Mouse (Mus musculus): ENCODE data around the gene Wfdc2. TPM values are rescaled to one million over a fixed set of nuclear protein-coding genes. Genes with fewer than 3 reads are reported as not detected.

The Wfdc2 gene
- polyA plus RNA-seq, 1 experiment from 2014 or later: 73.4 TPM

DNA sequence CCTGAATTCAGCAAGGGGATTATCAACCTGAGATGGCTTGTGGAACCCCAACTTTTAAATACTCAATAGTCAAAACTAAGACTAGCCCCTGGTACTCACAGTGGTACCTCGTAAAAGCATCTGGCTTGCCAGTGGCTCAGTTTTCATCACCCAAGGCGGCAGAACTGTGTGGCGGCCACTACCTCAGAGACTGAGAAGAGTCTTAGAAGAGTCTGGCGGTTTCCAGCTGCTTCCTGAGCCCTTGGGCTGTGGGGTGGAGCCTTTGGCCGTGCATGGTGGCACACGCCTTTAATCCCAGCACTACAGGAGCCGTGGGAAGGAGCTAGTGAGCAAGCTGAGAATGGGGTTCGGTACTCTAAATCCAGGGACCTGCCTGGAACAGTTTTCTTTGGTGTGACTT, 39.9 kb upstream of the Wfdc2 start:
- H3K27ac ChIP-seq (replicated peaks): peak overlapping the region; percentile 71
- ATAC-seq (ENCODE audit: insufficient number of reproducible peaks, low FRiP score, low TSS enrichment, low read depth): peak; percentile 75
- H3K4me2 ChIP-seq (replicated peaks): peak overlapping the region; percentile 35
- WGBS: 7% methylated on average over 8 of the region's 8 CpGs
- no peak overlapping the region for H3K9ac ChIP-seq
- no peaks in the 10 kb centered on the region for H3K27me3 ChIP-seq
- H3K4me3 ChIP-seq (replicated peaks): peak overlapping the region; percentile 11; the same call in 1 of the 2 replicates
- H3K4me1 ChIP-seq: peaks cover 19% of the 10 kb centered on the region
- H3K36me3 ChIP-seq: no peaks in the 10 kb centered on the region
- H3K9me3 ChIP-seq (replicated peaks): 0 out of 2 replicates have a peak, but pooled peaks cover 4% of the 10 kb centered on the region

DNA sequence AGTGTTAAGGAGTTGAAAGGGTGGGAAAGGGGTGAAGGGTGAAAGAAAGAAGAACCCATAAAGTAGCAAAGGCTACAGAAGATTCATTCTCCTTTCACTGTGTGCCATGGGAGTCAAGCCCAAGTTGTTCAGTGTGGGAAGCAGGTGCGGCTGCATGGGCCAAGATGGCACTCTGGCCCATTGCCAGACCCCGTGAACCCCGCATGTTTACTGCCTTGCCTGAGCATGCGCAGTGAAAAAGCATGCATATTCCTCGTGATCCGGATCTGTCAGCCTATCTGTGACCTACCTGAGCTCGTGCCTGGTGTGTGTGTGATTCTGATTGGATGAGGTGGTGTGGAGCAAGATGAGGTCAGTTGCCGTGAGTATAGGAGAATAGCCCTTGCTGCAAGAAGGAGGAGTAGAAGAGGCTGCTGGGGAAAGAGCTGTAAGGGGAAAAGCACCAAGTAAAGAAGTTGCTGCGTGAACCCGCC, 38.9 kb upstream of the Wfdc2 start:
- Histone ChIP-seq H3K27ac (replicated peaks) (0 out of 2 replicates have a peak overlapping the region, but pooled peaks have one; percentile 71), H3K27me3 (no peaks in the 10 kb centered on the region), H3K4me3 (replicated peaks) (no peak overlapping the region; the same call in 1 of the 2 replicates), H3K36me3 (no peaks in the 10 kb centered on the region), H3K4me2 (replicated peaks) (no peak overlapping the region), H3K9me3 (replicated peaks) (0 out of 2 replicates have a peak, but pooled peaks cover 4% of the 10 kb centered on the region), H3K4me1 (peaks cover 19% of the 10 kb centered on the region), H3K9ac (no peak overlapping the region)
- 78% methylated on average over 10 of the region's 10 CpGs for WGBS
- ATAC-seq (ENCODE audit: insufficient number of reproducible peaks, low FRiP score, low TSS enrichment, low read depth): no peak

DNA sequence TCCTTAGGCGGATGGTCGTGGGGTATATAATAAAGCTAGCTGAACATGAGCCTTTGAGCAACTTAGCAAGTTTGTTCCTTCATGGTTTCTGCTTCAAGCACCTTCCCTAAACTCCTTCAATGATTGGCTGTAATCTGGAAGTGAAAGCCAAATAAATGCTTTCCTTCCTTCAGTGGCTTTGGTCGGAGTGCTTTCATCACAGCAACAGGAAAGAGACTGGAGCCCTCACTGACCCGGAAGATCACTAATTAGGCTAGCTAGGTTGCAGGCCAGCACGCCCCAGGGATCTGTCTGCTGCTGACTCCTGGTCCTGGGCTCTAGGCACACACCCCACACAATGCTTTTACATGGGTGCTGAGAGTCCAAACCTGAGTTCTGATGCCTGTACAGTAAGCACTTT, 33.7 kb upstream of the Wfdc2 start:
- no peak for ATAC-seq (ENCODE audit: insufficient number of reproducible peaks, low FRiP score, low TSS enrichment, low read depth)
- Histone ChIP-seq H3K4me2 (replicated peaks) (no peak overlapping the region), H3K9ac (no peak overlapping the region), H3K27me3 (no peaks in the 10 kb centered on the region), H3K4me1 (no peaks in the 10 kb centered on the region; the same call in 1 of the 2 replicates), H3K36me3 (no peaks in the 10 kb centered on the region), H3K4me3 (replicated peaks) (no peak overlapping the region), H3K27ac (replicated peaks) (no peak overlapping the region), H3K9me3 (replicated peaks) (no peaks in the 10 kb centered on the region)
- 54% methylated on average over 5 of the region's 5 CpGs for WGBS

DNA sequence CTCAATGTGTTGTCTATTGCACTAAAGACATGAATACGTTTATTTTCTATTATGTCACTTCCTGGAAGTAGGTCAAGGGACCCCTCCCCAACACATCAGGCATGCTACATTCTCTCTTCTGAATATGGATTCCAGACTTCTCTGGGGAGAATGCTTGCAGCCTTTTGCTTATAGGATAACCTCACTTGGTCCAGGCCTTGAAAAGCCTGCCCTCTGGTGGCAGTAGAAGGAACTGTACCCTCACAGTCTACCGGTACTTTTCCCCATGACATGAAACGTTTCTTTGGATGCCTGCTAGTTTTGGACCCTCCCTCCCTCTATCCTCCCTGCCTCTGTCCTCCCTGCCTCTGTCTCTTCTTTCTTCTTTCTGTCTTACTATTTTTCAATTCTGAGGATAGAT, 31.0 kb upstream of the Wfdc2 start:
- no peak overlapping the region for H3K27ac ChIP-seq (replicated peaks)
- no peak for ATAC-seq (ENCODE audit: insufficient number of reproducible peaks, low FRiP score, low TSS enrichment, low read depth)

DNA sequence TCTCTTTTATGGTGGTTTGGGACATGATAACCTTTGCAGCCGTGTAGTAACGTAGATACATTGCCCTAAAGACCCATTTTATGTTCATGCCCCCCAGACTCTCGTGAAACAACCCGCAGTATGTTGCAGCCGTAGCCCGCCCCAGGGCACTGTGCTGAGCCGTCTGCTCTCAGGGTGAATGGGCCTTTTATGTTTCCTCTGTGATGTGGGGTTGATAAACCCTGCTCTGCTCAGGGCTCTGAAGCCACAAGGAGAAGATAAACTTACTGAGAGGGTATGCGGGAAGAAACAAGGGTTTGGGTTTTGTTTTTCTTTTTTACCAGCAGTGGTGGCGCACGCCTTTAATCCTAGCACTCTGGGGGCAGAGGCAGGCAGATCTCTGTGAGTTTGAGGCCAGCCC, 27.9 kb upstream of the Wfdc2 start:
- Histone ChIP-seq H3K27me3 (no peaks in the 10 kb centered on the region), H3K9me3 (replicated peaks) (no peaks in the 10 kb centered on the region), H3K4me2 (replicated peaks) (no peak overlapping the region), H3K4me1 (no peaks in the 10 kb centered on the region; the same call in 1 of the 2 replicates), H3K36me3 (no peaks in the 10 kb centered on the region), H3K4me3 (replicated peaks) (no peak overlapping the region), H3K27ac (replicated peaks) (no peak overlapping the region), H3K9ac (no peak overlapping the region)
- 56% methylated on average over 10 of the region's 10 CpGs for WGBS
- ATAC-seq (ENCODE audit: insufficient number of reproducible peaks, low FRiP score, low TSS enrichment, low read depth): no peak

More for the DNA sequence above, 31.0 kb upstream of the Wfdc2 start:
- no peak overlapping the region for H3K9ac ChIP-seq
- H3K4me3 ChIP-seq (replicated peaks): no peak overlapping the region
- no peaks in the 10 kb centered on the region for H3K36me3 ChIP-seq
- H3K4me2 ChIP-seq (replicated peaks): no peak overlapping the region
- H3K27me3 ChIP-seq: no peaks in the 10 kb centered on the region
- no peaks in the 10 kb centered on the region; the same call in 1 of the 2 replicates for H3K4me1 ChIP-seq
- 3% methylated on average over 3 of the region's 3 CpGs for WGBS
- H3K9me3 ChIP-seq (replicated peaks): no peaks in the 10 kb centered on the region

DNA sequence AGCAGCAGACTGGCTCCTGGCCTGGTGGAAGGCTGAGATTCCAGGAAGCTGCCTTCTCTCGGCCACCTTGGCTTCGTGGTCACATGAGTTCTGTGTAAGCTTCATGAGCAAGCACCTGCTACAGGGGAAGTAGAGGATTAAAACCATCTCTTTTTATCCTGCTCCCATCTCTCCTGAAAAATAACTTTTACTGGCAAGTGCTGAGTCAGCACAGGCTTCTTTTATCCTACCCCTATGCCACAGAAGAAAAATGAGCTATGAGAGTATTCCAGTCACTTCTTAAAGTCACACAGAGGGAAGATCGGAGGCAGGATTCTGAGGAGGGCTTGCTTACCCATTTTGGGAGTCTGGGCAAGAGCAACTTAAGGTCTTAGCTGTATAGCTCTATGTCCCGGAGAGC, 25.2 kb upstream of the Wfdc2 start:
- Histone ChIP-seq H3K9me3 (replicated peaks) (no peaks in the 10 kb centered on the region), H3K4me2 (replicated peaks) (no peak overlapping the region)
- ATAC-seq (ENCODE audit: insufficient number of reproducible peaks, low FRiP score, low TSS enrichment, low read depth): no peak

DNA sequence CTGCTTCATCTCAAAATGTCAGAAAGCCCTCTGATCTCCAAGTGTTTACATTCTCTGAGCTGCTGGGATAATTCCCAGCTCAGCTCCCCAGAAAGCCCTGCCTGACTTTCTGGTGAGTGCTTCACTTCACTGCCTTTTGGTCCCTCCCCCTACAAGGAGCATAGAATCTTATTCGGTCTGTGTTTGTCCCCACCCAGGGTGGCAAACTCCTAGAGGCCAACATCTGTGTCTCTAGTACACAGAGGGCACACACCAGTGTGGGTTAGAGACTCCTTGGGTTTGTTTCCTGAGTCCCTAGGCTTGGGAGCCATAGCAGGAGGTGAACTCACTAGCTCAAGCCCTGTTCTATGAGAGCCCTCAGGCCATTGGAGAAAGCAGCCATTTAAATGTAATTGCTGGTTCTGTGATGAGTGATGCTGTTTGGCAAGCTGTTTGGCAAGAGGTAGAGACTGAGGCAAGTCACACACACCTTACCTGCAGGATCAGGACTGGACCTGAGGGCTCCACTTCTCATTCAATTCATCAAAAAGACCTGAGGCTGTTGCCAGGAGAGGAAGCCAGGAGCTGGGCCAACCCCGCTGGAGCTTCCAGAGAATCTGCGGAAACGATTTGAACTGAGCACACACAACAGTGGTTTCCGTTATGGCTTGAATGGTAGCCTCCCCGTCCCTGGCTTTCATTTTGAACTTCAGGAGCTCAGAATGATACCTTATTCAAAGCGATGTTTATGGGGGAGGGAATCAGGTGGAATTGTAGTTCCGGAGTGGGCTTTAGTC, 21.4 kb upstream of the Wfdc2 start:
- no peak overlapping the region for H3K9ac ChIP-seq
- peak overlapping the region; percentile 21; the same call in 1 of the 2 replicates for H3K4me2 ChIP-seq (replicated peaks)
- peaks cover 4% of the 10 kb centered on the region; the same call in 1 of the 2 replicates for H3K27me3 ChIP-seq
- ATAC-seq (ENCODE audit: insufficient number of reproducible peaks, low FRiP score, low TSS enrichment, low read depth): no peak; the same call in none of the 2 replicates
- WGBS: 22% methylated on average over 8 of the region's 8 CpGs
- no peak overlapping the region for H3K4me3 ChIP-seq (replicated peaks)
- no peak overlapping the region; the same call in 1 of the 2 replicates for H3K27ac ChIP-seq (replicated peaks)
- peaks cover 14% of the 10 kb centered on the region for H3K4me1 ChIP-seq
- no peaks in the 10 kb centered on the region for H3K9me3 ChIP-seq (replicated peaks)
- no peaks in the 10 kb centered on the region for H3K36me3 ChIP-seq

More for the DNA sequence above, 25.2 kb upstream of the Wfdc2 start:
- 68% methylated on average over 4 of the region's 4 CpGs for WGBS
- Histone ChIP-seq H3K27me3 (peaks cover 4% of the 10 kb centered on the region; the same call in 1 of the 2 replicates), H3K36me3 (no peaks in the 10 kb centered on the region), H3K4me1 (peaks cover 10% of the 10 kb centered on the region), H3K4me3 (replicated peaks) (no peak overlapping the region), H3K9ac (no peak overlapping the region), H3K27ac (replicated peaks) (no peak overlapping the region)

DNA sequence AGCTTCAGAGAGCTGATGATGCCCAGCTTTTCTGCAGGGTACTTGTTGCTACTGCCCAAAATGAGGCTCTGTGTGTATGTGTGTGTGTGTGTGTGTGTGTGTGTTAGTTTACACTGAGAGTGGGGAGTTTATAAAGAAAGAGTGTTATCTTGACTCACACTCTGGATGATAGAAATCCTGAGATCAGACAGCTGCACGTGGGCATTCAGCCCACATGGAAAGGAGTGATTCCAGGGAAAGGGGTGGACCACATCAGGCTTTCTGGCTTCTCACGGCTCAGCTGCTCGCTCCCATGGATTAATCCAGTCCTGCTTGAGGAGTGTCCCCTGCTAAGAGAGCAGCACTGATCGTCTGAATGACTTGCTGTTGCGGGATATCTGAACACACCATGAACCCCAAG, 20.1 kb upstream of the Wfdc2 start:
- H3K27me3 ChIP-seq: peaks cover 4% of the 10 kb centered on the region; the same call in 1 of the 2 replicates
- H3K27ac ChIP-seq (replicated peaks): no peak overlapping the region
- ATAC-seq (ENCODE audit: insufficient number of reproducible peaks, low FRiP score, low TSS enrichment, low read depth): no peak
- peaks cover 14% of the 10 kb centered on the region for H3K4me1 ChIP-seq
- H3K4me2 ChIP-seq (replicated peaks): no peak overlapping the region
- 69% methylated on average over 5 of the region's 5 CpGs for WGBS
- H3K9me3 ChIP-seq (replicated peaks): no peaks in the 10 kb centered on the region
- no peak overlapping the region for H3K4me3 ChIP-seq (replicated peaks)
- H3K9ac ChIP-seq: no peak overlapping the region
- H3K36me3 ChIP-seq: no peaks in the 10 kb centered on the region

DNA sequence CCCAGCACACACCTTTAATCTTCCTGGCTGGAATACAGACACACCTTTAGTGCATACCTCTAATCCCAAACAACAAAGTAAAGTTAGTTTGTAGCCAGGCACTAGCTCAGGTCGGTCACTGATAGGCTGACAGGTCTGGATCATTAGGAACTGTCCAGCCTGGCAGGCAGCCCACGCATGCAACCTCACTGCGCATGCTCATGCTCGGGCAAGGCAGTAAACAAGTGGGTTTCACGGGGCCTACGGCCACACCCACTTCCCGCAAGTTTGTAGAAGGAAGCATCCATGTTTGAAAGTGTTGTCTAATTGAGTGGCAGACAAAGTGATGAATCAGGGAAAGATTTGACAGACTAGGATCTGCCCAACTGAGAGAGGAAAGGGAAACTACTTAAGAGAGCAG, 19.6 kb upstream of the Wfdc2 start:
- peaks cover 14% of the 10 kb centered on the region for H3K4me1 ChIP-seq
- no peaks in the 10 kb centered on the region for H3K9me3 ChIP-seq (replicated peaks)
- H3K27me3 ChIP-seq: peaks cover 4% of the 10 kb centered on the region; the same call in 1 of the 2 replicates
- H3K27ac ChIP-seq (replicated peaks): no peak overlapping the region
- H3K4me2 ChIP-seq (replicated peaks): no peak overlapping the region
- WGBS: 83% methylated on average over 7 of the region's 7 CpGs
- no peaks in the 10 kb centered on the region for H3K36me3 ChIP-seq
- no peak for ATAC-seq (ENCODE audit: insufficient number of reproducible peaks, low FRiP score, low TSS enrichment, low read depth)
- no peak overlapping the region for H3K4me3 ChIP-seq (replicated peaks)
- no peak overlapping the region for H3K9ac ChIP-seq

DNA sequence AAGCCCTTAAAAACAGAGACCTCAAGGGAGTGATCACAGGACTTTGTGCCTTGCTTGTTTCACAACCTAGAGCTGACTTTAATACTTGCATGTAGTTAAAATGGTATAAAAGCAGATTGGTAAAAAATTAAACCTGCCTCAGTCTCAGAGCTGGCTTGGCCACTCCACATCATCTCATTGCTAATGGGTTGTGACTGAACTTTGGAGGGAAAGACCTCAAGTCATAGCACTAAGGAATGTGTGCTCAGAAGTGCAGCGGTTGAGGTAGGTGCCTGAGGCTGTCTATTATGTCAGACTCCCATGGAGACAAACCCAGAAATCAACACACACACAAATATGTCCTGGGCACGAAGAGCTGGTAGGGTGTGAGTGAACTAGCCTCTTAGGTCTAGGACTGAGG, 18.5 kb upstream of the Wfdc2 start:
- no peaks in the 10 kb centered on the region for H3K9me3 ChIP-seq (replicated peaks)
- no peak overlapping the region for H3K27ac ChIP-seq (replicated peaks)
- H3K4me3 ChIP-seq (replicated peaks): no peak overlapping the region
- H3K4me1 ChIP-seq: peaks cover 14% of the 10 kb centered on the region
- no peak overlapping the region for H3K4me2 ChIP-seq (replicated peaks)
- no peak for ATAC-seq (ENCODE audit: insufficient number of reproducible peaks, low FRiP score, low TSS enrichment, low read depth)
- WGBS: 44% methylated on average over 2 of the region's 2 CpGs
- H3K9ac ChIP-seq: no peak overlapping the region
- peaks cover 4% of the 10 kb centered on the region; the same call in 1 of the 2 replicates for H3K27me3 ChIP-seq
- no peaks in the 10 kb centered on the region for H3K36me3 ChIP-seq

DNA sequence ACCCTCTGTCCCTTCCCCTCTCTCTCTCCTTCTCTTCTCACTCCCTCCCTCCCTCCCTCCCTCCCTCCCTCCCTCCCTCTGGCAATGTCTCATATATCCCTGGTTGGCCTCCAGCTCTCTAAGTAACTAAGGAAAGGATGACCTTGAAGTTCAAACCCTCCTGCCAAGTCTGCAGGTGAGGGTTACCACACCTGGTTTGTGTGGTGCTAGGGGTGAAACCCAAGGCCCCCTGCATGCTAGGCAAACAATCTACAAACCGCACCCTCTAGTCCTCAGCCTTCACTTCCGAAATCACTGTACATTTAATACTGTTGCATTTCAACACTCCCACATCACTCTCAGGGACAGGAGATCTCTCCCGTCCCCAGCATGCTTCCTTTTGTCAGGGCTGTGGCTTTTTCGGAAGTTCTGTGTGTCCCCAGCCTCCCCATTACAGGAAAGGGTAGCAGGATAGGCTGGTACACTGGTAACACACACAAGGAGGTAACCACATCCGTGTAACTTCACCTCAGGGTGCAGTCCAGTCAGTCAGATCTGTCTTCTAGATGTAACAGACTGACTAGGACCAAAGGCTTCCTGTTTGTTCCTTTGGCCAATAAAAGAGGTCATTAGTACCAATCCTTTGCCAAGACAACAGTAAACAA, 17.6 kb upstream of the Wfdc2 start:
- peaks cover 2% of the 10 kb centered on the region; the same call in 1 of the 2 replicates for H3K27me3 ChIP-seq
- no peak overlapping the region for H3K4me3 ChIP-seq (replicated peaks)
- H3K36me3 ChIP-seq: no peaks in the 10 kb centered on the region
- ATAC-seq (ENCODE audit: insufficient number of reproducible peaks, low FRiP score, low TSS enrichment, low read depth): no peak
- no peak overlapping the region for H3K4me2 ChIP-seq (replicated peaks)
- H3K27ac ChIP-seq (replicated peaks): no peak overlapping the region
- WGBS: 49% methylated on average over 5 of the region's 5 CpGs
- no peak overlapping the region for H3K9ac ChIP-seq
- no peaks in the 10 kb centered on the region for H3K9me3 ChIP-seq (replicated peaks)
- H3K4me1 ChIP-seq: peaks cover 14% of the 10 kb centered on the region

Measured in embryonic facial prominence, embryonic 15.5 days (tissue).